Mouse (Mus musculus): ENCODE data around the gene Stox2.

Stox2 gene

GRCm38 (mm10) chr8:47288866-47289541 lies 157.2 kb downstream of the Stox2 start:
- peak; percentile 85 to 87 for DNase-seq

DNA sequence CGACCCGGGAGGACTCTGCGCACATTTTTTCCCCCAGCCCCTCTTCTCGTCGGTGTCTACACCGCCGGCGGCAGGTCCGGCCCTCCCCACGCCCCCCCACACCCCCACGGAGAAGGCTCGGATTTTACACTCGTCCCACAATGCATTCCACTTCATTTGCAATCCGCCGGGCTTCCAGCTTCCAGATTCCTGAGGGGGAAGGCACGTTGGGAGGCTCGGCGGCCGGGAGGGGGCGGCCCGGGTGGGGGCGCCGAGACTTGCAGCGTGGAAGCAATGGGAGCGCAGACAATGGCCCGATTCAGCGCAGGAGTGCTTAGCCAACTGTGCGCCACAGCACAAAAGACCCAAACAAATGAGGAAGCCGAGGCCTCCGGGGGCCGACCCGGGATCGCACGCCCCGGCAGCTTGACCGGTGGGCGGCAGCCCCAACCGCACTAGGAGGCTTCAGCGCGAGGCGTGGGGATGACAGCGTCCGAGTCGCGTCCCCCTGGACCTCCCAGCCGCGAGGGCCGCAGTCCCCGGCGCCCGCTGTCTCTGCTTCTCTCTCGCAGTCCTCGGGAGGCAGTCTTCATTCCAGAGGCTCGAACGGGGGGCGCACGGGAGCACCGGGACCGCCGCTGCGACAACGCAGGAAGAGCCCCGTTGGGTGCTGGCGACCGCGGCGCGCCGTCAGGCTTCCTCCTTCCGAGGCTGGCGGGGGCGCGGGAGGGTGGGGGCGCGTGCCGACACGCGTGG lies 157.9 kb downstream of the Stox2 start:
- DNase-seq, result peak; percentile 77

DNA sequence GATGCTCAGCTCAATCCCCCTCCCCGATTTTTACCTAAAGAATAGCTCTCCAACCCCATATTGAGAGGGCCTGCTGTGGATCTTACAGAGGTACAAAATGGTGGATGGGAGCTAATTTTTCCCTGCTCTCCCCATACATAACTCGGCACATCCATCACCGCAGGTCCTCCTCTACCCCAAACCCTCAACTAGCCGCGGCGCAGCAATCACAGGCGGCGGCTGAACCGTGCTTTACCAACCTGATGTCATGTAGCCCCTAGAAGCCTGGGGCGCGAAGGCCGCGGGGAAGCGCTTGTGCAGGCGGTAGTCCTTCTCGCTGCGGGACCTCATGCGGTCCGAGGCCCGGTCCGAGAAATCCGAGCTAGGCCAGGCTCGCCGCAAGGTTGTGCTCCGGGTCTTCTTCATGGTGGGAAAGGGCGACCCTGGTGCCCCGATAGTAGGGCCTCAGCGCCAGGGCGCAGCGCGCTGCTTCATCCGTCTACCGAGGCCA lies 158.5 kb downstream of the Stox2 start:
- peak in 1 of 2 experiments; percentile 69 for DNase-seq

- peak; percentile 49 to 57 for DNase-seq
Observed at GRCm38 (mm10) chr8:47287201-47287621, 159.0 kb downstream of the Stox2 start.

DNA sequence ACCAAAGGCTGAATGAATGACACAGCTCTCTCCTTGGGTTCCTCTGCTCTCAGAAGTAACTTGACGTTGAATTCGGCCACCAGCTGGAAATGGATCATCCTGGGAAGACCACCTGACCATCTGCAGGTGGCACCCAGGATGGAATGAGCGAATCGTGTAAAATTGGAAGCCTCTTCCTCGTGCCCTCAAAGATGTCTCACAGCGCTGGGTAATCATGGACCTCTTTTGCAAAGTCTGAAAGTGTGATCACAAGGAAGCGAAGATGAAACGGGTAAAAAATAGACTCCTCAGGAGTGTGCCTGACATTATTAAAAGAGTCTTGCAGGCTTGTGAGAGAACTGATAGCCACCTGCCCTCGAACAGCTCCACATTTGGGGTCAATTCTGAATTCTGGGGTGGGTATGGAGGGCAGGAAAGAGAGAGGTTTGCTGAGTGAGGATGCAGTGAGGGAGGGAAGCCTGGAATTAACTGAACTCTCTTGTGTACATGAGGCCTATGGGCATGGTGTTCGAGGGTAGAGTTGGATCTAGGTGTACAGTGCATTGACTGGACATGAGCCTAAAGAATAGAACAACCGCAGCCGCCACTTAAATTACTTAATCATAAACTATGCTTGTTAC lies 160.0 kb downstream of the Stox2 start:
- DNase-seq, result no peak

- DNase-seq, result no peak
Observed at GRCm38 (mm10) chr8:47285435-47285834, 160.7 kb downstream of the Stox2 start.

GRCm38 (mm10) chr8:47284329-47285326 lies 161.5 kb downstream of the Stox2 start:
- DNase-seq, result no peak

GRCm38 (mm10) chr8:47279898-47280297 lies 166.3 kb downstream of the Stox2 start:
- DNase-seq, result no peak

DNA sequence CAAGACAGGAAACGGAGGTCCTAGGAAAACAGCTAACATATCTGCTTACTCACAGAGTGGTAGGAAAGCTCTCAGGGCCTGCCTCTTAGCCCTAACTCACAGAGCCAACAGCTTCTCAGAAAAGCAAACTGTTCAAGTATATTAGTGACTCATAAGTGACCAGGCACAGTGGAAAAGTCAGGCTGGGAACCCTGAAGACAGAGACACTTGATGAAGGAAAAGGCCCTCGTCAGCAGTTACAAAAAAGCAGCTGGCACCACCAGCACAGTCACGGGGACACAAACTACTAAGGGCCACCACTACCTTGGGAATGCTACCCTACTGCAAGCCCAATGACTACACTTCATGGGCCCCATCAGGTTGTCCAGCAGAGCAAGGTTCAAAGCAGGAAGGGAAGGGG lies 168.0 kb downstream of the Stox2 start:
- DNase-seq, result no peak

DNA sequence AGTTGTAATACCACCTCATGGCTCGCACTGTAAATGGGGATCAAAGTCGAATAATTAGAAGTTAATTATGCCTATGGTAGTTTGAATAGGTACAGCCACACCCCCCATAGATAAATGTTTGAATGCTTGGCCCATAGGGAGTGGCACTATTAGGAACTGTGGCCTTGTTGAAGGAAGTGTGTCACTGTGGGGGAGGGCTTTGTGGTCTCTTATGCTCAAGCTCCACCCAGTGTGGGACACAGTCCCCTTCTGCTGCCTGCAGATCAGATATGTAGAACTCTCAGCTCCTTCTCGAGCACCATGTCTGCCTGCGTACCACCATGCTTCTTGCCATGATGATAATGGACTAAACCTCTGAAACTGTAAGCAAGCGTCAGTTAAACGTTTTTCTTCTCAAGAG lies 177.2 kb downstream of the Stox2 start:
- DNase-seq, result no peak

DNA sequence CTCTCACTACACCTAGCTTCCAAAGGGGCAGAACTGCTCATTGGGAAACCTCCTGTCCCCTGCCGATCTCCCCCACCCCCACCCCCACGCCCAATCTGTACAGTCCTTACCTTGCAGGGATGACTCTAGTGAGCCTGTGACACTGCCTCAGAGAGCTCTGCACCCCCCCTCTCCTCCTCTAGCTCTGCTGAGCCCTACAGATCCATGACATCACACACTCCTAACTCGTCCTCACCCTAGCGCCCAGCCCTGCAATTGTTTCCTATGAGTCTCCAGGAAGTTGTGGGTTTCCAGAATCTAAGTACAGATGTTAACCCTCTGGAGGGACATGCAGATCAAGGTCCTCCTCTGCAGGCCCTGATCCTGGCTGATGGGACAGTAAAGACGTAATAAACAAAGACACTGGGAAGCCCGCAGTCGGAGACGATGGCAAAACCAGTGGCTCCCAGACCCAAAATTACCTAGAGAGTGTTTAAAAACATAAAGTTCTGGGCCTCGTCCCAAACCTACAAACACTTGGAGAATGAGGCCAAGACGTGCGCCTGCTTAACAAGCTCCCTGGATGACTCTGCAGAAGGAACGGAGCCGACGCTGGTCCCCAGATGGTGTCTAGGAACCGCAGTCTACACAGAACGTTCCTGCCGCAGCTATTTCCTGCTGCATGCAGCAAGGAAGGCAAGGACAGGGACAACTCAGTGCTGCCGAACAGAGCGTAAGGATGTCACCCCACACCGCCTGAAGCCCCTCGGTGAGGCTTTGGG lies 177.9 kb downstream of the Stox2 start:
- no peak for DNase-seq

DNA sequence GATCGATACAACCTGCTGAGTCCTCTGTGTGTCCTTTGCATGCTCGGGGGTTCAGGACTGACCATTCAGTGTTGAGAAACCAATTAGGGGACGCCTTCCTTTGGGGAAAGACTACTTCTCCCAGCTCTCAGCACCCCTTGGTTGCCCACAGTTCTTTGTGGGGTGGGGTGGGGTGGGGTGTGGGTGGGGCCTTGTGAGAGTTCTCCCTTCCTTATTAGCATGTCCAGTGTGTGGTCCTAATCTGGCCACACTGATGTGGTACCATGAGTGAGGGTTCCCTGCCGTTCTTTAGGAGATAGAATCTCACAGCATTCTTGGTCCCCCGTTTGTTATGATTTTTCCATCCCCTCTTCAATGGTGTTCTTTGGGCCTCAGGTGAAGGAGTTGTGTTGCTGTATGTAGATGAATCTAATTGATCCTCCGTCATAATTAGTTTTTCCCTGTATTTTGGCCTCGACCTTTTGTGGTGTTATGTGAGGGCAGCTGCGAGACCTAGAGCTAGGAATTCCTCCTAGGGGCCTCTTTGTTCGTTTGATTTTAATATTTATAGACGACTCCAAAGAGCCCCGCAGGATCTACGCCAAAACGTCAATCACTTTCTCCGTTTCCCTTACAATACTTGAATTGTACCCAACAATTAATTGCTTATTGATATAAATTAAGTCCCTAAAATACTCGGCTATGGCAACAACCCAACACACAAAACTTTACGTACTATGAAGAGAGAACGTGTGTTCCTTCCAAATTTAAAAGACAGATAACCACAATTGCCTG lies 182.9 kb downstream of the Stox2 start:
- no peak for DNase-seq

GRCm38 (mm10) chr8:47260751-47261474 lies 185.2 kb downstream of the Stox2 start:
- DNase-seq, result no peak

DNA sequence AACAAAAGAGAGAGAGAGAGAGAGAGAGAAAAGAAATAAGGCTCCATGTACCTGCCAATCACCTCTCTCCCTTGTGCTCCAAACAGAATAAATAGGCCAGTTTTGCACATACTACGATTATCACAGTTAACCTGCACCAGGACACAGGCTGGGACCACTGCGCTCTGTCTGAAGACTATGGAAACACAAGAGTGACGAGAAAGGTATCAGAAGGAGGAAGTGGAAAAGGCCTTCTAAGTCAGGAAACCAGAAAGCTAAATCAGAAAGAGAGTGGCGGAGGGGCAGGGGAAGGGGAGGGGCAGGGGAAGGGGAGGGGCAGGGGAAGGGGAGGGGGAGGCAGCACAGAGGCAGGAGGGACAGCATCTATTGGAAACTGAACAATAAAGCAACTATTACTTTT lies 195.3 kb downstream of the Stox2 start:
- DNase-seq, result no peak

DNA sequence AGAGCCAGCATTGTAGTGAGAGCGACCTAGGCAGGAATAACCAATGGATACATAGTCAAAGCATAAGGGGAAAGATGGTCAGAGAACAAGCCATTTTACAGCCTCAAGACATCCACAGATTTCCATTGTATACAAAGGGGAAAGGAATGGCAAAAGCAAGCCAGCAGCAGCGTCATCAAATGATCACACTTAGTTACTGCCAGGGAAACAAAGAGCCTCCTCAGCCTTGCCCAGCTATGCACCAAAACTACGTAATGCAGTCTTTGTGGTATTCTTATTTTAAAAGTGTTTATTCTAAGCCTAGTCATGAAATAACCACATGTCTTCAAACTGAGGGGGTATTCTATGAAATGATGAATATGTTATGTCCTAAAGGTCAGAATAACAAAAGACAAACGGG lies 201.0 kb downstream of the Stox2 start:
- DNase-seq, result no peak

GRCm38 (mm10) chr8:47244202-47244601 lies 202.0 kb downstream of the Stox2 start:
- DNase-seq, result no peak

DNA sequence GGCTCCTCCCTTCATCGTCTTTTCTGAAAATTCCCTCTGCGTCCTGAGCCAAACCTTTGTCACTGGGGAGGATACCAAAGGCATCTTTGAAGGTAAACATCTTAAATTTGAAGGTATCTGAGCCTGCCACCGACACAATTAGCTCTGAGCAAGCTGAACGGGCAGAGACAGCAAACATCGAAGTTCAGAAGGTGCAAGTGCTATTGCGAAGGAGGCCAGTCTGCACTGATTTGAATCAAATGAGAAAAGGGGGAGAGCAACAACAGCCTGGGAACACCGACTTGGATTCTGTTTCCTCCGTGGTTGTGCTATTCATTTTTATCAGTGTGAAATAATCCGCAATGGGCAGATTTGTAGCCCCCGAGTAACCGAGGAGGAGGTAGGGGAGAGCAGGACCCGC lies 202.5 kb downstream of the Stox2 start:
- peak in 1 of 2 experiments; percentile 46 for DNase-seq

DNA sequence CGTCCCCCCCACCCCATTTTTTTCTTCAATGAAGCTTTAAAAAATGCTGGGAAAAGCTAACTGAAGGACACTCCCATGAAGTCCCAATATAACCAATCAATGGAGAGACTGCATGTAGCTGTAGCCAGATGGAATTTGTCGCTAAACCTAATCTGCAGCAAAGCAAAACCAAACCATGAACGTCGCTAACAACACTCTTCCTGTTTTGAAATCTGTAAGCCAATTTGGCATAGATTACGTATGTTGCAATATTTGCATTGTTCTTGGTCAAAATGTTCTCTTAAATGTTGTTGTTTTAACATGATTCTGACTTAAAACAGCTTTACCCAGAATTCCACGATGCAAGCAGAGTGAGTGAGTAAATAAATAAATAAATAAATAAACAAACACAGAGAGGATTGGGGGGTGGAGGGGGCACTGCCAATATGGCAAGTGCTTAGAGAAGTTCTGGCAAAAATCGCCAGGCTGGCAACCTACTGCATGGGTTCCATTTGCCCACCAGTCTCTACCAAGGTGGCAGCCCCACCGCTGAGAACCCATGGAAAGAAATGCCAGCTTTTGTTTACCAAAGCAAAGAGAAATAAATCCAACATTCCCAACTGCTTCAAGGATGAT lies 203.0 kb downstream of the Stox2 start:
- DNase-seq, result peak; percentile 69 to 74

DNA sequence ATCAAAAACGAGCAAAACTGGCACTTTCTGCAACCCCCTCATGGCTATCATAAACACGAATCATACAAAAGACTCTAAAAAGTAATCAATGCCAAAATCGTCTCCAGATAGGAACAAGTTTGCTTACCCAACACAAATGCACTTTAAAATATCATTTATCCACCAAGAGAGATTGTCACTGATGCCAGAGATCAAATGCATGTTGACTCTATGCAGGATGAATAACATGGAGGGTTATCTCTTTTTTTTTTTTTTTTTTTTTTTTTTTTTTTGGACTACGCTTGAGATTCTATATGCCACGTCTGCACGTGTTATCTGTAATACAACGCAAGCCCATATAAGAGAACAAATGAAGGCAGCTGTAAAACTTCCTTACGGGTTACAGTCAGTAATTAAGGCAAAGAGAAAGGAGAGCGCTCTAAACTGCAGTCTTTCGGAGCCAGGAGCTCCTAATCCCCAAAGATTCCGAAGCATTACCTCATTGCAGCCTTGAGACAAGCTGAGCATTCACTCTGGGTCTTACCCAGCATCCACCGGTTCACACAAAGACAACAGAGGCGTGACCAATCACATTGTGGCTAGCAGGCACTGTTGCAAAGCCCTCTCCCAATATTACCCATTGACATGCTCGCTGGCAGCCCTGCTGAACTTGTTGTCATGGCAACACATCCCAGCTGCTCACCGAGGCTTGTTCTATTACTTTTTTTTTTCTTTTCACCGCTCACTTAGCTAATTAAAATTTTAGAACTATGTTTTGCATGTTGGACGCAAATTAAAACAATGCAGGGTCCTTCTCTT lies 203.8 kb downstream of the Stox2 start:
- peak; percentile 90 to 92 for DNase-seq
